Mouse (Mus musculus): ENCODE measurements at regions not wholly inside any gene's neighbourhood (a gene's known extent, or its start where the extent isn't known, plus 50 kb on each side); places are given as distances from the start of the nearest gene placed in this dataset.

DNA sequence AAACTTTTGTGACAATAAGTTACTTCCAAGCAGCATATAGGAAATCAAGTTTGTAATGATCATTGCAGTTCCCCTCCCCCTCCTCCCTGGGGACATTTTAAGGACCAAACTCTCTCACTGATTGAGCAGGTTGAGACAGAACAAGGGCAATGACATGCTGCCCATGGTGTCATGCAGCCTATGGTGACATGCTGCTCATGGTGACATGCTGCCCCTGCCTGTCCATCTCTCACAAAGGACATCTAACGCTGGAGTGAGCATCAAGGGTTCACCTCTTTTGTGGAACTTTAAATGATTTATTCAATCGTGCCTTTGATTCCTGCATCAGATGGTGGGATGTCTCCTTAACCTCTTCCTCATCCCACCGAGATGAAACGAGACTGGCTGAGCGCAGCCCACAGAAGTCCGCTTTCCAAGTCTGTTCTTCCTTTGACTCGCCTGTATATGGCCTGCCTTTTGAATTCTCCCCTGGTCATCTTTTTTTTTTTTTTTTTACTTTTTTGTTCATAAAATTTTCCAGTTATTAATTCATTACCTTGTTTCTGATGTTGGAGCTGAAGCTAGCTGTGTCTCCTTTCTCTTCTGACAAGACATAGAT is 133.5 kb upstream of the Nampt start:
- no peak for TF ChIP-seq POLR2AphosphoS5 (IDR thresholded peaks at IDR 0.05; ENCODE audit: insufficient replicate concordance, low read depth, low read length)
- TF ChIP-seq GATA2 (IDR thresholded peaks at IDR 0.05; ENCODE audit: borderline replicate concordance, low read depth, low read length): no peak
- no peak for TF ChIP-seq TAL1 (conservative IDR thresholded peaks at IDR 0.05; ENCODE audit: low read depth, low read length)
- TF ChIP-seq CTCF (IDR thresholded peaks at IDR 0.05; ENCODE audit: low read depth, low read length): no peak
- TF ChIP-seq GATA1 (IDR thresholded peaks at IDR 0.05; ENCODE audit: borderline replicate concordance, low read length): no peak
- Histone ChIP-seq H3K4me3 (ENCODE audit: low read depth, low read length) (no peak overlapping the region), H3K4me1 (ENCODE audit: insufficient read depth, low read depth, low read length) (no peaks in the 10 kb centered on the region), H3K36me3 (replicated peaks) (no peaks in the 10 kb centered on the region), H3K9me3 (replicated peaks) (no peaks in the 10 kb centered on the region), H3K27me3 (ENCODE audit: insufficient read depth, low read length) (no peaks in the 10 kb centered on the region)
- no peak for ATAC-seq (ENCODE audit: extremely low read depth, insufficient number of reproducible peaks, low FRiP score, poor library complexity, severe bottlenecking)
- DNase-seq (ENCODE audit: low spot score): no peak

DNA sequence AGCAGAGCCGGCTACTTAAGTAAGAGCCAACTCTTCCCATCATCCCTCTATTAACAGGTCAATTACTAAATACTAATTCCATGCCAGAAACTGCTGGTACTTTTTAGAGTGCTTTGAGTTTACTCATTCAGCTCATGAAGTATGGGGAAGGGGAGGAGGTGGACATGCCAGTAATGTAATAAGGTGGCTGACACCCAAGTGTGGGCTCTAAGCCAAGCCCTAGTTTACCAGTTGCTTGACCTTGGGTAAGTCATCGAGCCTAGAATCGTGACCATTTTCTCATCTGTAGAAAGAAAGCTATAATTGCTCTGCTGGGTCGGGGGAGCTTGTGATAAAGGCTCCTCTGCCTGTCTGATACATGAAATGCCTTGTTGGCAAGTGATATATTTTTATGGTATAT is 130.0 kb upstream of the Nampt start:
- DNase-seq (ENCODE audit: low spot score) (no peak), ATAC-seq (ENCODE audit: extremely low read depth, insufficient number of reproducible peaks, low FRiP score, poor library complexity, severe bottlenecking) (no peak)
- Histone ChIP-seq H3K4me3 (ENCODE audit: low read depth, low read length) (no peak overlapping the region), H3K27me3 (ENCODE audit: insufficient read depth, low read length) (no peaks in the 10 kb centered on the region), H3K4me1 (ENCODE audit: insufficient read depth, low read depth, low read length) (no peaks in the 10 kb centered on the region), H3K9me3 (replicated peaks) (no peaks in the 10 kb centered on the region), H3K36me3 (replicated peaks) (no peaks in the 10 kb centered on the region)
- TF ChIP-seq CTCF (IDR thresholded peaks at IDR 0.05; ENCODE audit: low read depth, low read length): no peak
- no peak for TF ChIP-seq GATA2 (IDR thresholded peaks at IDR 0.05; ENCODE audit: borderline replicate concordance, low read depth, low read length)
- no peak for TF ChIP-seq POLR2AphosphoS5 (IDR thresholded peaks at IDR 0.05; ENCODE audit: insufficient replicate concordance, low read depth, low read length)
- no peak for TF ChIP-seq TAL1 (conservative IDR thresholded peaks at IDR 0.05; ENCODE audit: low read depth, low read length)
- TF ChIP-seq GATA1 (IDR thresholded peaks at IDR 0.05; ENCODE audit: borderline replicate concordance, low read length): no peak

DNA sequence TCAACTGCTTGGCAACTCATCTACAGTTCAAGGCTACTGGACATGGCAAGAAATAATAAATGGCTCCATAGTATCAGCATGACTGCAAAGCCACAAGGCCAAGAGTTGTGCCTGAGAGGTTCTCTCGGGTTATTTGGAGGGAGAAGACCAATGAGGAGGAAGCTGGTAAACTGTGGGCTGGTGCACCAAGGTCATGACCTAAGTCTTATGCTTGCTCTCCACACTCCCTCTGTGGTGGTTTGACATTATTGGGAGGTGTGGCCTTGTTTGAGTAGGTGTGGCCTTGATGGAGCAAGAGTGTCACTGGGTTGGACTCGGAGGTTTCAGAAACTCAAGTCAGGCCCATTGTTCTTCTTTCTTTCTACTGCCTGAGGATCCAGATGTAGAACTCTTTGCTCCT is 129.2 kb upstream of the Nampt start:
- DNase-seq (ENCODE audit: low spot score): no peak
- no peaks in the 10 kb centered on the region for H3K4me1 ChIP-seq (ENCODE audit: insufficient read depth, low read depth, low read length)
- no peak for ATAC-seq (ENCODE audit: extremely low read depth, insufficient number of reproducible peaks, low FRiP score, poor library complexity, severe bottlenecking)
- no peak overlapping the region for H3K4me3 ChIP-seq (ENCODE audit: low read depth, low read length)
- no peaks in the 10 kb centered on the region for H3K27me3 ChIP-seq (ENCODE audit: insufficient read depth, low read length)
- TF ChIP-seq TAL1 (conservative IDR thresholded peaks at IDR 0.05; ENCODE audit: low read depth, low read length) (no peak), GATA2 (IDR thresholded peaks at IDR 0.05; ENCODE audit: borderline replicate concordance, low read depth, low read length) (no peak), POLR2AphosphoS5 (IDR thresholded peaks at IDR 0.05; ENCODE audit: insufficient replicate concordance, low read depth, low read length) (no peak), GATA1 (IDR thresholded peaks at IDR 0.05; ENCODE audit: borderline replicate concordance, low read length) (no peak), CTCF (IDR thresholded peaks at IDR 0.05; ENCODE audit: low read depth, low read length) (no peak)
- H3K9me3 ChIP-seq (replicated peaks): no peaks in the 10 kb centered on the region
- H3K36me3 ChIP-seq (replicated peaks): no peaks in the 10 kb centered on the region

DNA sequence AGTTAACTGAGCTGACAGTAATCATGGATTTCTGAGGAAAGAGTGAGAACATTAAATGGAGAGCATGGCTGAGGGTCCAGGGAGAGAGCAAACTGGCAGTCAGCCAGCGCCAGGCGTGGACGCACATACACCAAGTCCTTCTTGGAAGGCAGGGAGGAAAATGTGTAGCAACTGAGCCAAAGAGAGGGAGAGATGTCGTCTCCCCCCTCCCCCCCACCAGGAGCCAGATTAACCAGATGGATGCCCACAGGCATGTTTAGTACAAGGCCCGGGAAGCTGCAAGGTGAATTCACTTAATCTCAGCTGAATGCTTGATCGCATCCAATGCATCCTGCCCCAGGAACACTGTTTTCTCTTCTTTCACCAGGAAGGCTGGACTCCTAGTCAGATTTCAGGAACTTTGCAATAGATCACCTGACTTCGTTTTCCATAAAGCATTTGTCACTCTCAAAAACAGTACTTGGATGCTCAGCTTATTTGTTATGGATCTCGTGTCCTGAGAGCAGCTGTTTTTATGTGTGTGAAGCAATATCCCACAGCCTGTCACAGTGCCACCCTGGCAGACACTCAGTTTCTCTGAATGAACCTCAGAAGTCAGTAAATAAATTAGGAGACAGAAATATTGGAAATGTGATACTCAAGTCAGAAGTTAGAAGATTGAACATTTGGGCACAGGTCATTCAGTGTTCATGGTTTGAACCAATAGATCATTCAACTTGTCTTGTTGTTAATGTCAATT is 127.1 kb upstream of the Nampt start:
- DNase-seq (ENCODE audit: low spot score) (no peak), ATAC-seq (ENCODE audit: extremely low read depth, insufficient number of reproducible peaks, low FRiP score, poor library complexity, severe bottlenecking) (no peak)
- H3K36me3 ChIP-seq (replicated peaks): no peaks in the 10 kb centered on the region
- H3K4me1 ChIP-seq (ENCODE audit: insufficient read depth, low read depth, low read length): no peaks in the 10 kb centered on the region
- H3K27me3 ChIP-seq (ENCODE audit: insufficient read depth, low read length): 0 out of 2 replicates have a peak, but pooled peaks cover 4% of the 10 kb centered on the region
- no peak for TF ChIP-seq GATA2 (IDR thresholded peaks at IDR 0.05; ENCODE audit: borderline replicate concordance, low read depth, low read length)
- TF ChIP-seq POLR2AphosphoS5 (IDR thresholded peaks at IDR 0.05; ENCODE audit: insufficient replicate concordance, low read depth, low read length): no peak
- no peak for TF ChIP-seq TAL1 (conservative IDR thresholded peaks at IDR 0.05; ENCODE audit: low read depth, low read length)
- no peak for TF ChIP-seq CTCF (IDR thresholded peaks at IDR 0.05; ENCODE audit: low read depth, low read length)
- TF ChIP-seq GATA1 (IDR thresholded peaks at IDR 0.05; ENCODE audit: borderline replicate concordance, low read length): no peak
- H3K9me3 ChIP-seq (replicated peaks): no peaks in the 10 kb centered on the region
- no peak overlapping the region for H3K4me3 ChIP-seq (ENCODE audit: low read depth, low read length)

DNA sequence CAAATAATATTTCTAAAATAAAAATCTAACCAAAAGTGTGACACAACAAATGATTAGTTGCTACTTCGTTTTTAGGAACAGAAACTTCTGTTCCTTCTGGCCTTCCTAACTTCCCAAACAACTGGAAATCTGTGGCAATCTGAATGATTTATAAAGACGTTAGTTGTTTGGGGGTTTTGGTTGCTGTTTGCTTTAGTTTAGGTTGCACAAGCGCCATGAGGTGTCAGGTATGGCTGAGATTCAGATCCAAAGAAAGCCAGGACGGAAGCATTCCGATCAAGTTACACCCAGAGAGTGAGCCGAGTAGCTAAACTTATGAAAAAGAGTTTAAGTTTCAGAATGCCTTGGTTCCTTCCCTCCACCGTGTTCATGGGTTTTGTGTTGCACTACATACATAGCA is 126.4 kb upstream of the Nampt start:
- no peaks in the 10 kb centered on the region for H3K4me1 ChIP-seq (ENCODE audit: insufficient read depth, low read depth, low read length)
- no peaks in the 10 kb centered on the region for H3K9me3 ChIP-seq (replicated peaks)
- ATAC-seq (ENCODE audit: extremely low read depth, insufficient number of reproducible peaks, low FRiP score, poor library complexity, severe bottlenecking): no peak
- H3K27me3 ChIP-seq (ENCODE audit: insufficient read depth, low read length): 0 out of 2 replicates have a peak, but pooled peaks cover 4% of the 10 kb centered on the region
- H3K4me3 ChIP-seq (ENCODE audit: low read depth, low read length): no peak overlapping the region
- no peak for DNase-seq (ENCODE audit: low spot score)
- TF ChIP-seq TAL1 (conservative IDR thresholded peaks at IDR 0.05; ENCODE audit: low read depth, low read length) (no peak), CTCF (IDR thresholded peaks at IDR 0.05; ENCODE audit: low read depth, low read length) (no peak), GATA1 (IDR thresholded peaks at IDR 0.05; ENCODE audit: borderline replicate concordance, low read length) (no peak), POLR2AphosphoS5 (IDR thresholded peaks at IDR 0.05; ENCODE audit: insufficient replicate concordance, low read depth, low read length) (no peak), GATA2 (IDR thresholded peaks at IDR 0.05; ENCODE audit: borderline replicate concordance, low read depth, low read length) (no peak)
- H3K36me3 ChIP-seq (replicated peaks): no peaks in the 10 kb centered on the region

DNA sequence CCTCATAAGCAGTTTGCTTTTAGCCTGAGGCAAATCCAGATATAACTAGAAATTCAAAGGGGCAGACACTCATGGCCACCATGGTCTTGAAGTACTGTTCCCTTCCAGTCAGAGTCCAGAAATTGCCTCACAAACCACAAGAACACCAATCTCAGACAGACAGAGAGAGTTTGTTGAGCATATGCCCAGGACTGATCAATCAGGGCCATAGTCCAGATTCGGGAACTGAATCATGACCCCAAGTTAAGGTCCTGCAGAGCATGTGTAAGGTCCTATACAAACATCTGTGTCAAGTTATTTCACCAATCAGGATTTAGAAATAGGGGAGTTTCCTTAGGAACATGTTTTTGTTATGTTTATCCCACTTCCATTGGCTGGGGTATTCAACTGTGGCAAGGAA is 125.7 kb upstream of the Nampt start:
- Histone ChIP-seq H3K9me3 (replicated peaks) (no peaks in the 10 kb centered on the region), H3K27me3 (ENCODE audit: insufficient read depth, low read length) (0 out of 2 replicates have a peak, but pooled peaks cover 4% of the 10 kb centered on the region), H3K4me1 (ENCODE audit: insufficient read depth, low read depth, low read length) (no peaks in the 10 kb centered on the region), H3K36me3 (replicated peaks) (no peaks in the 10 kb centered on the region), H3K4me3 (ENCODE audit: low read depth, low read length) (no peak overlapping the region)
- DNase-seq (ENCODE audit: low spot score) (no peak), ATAC-seq (ENCODE audit: extremely low read depth, insufficient number of reproducible peaks, low FRiP score, poor library complexity, severe bottlenecking) (no peak)
- TF ChIP-seq GATA1 (IDR thresholded peaks at IDR 0.05; ENCODE audit: borderline replicate concordance, low read length) (no peak), CTCF (IDR thresholded peaks at IDR 0.05; ENCODE audit: low read depth, low read length) (no peak), POLR2AphosphoS5 (IDR thresholded peaks at IDR 0.05; ENCODE audit: insufficient replicate concordance, low read depth, low read length) (no peak), TAL1 (conservative IDR thresholded peaks at IDR 0.05; ENCODE audit: low read depth, low read length) (no peak), GATA2 (IDR thresholded peaks at IDR 0.05; ENCODE audit: borderline replicate concordance, low read depth, low read length) (no peak)
